Mouse (Mus musculus) G1E (cell line): ENCODE results near the gene Ccdc144b.

Experiments
- CTCF ChIP-seq: IDR thresholded peaks from 2 replicates; pipeline ENCODE4 v1.5.1; 2012; ENCODE audit warnings: low read depth, low read length, inconsistent platforms, mixed read lengths
- GATA1 ChIP-seq: IDR thresholded peaks from 2 replicates; pipeline ENCODE4 v1.6.1; 2012; ENCODE audit warnings: borderline replicate concordance, low read length, inconsistent platforms, mixed read lengths
- TAL1 ChIP-seq: conservative IDR thresholded peaks from 2 replicates; pipeline ENCODE4 v1.6.1; 2012; ENCODE audit warnings: low read depth, low read length, inconsistent platforms, mixed read lengths

GRCm38 (mm10) chr3:36071047-36071446, 17.7 kb upstream of the Ccdc144b start:
- TF ChIP-seq CTCF = no peak
- no peak for TF ChIP-seq TAL1
- TF ChIP-seq GATA1 = no peak
